Mouse (Mus musculus) CD8-positive naive resting alpha-beta T cell, adult 2 months (primary cell): ENCODE results near the gene A630095E13Rik.
"Not testable (repeated sequence)": the region's sequence is repeated elsewhere in the genome, so short reads cannot be mapped to it uniquely, and the experiment has no call there.

Experiments used
- DNase-seq, 2 experiments: peaks; one replicate each; pipeline ENCODE4 v3.0.0; 2022; ENCODE audit warnings: low read depth in 2 of 2, low spot score in 2 of 2

Gene A630095E13Rik

DNA sequence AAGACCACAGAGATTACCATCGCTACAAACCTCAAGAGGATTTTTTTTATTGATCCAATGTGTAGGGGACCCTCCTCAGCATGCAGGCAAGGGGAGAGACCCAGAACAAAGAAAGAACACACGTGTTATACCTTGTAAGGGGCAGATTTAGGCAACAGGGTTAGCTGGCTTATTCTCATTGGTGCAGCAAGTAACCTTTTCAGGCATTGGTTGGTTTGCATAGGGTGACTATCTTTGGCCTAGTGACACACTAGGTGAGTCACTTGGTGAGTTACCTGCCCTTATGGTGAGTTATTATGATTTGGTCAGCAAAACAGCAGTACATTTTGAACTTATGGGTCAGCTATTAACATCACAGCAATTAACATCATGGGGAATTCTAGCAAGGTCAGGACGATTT, at the start of gene A630095E13Rik:
Gene A630095E13Rik (minus strand): TSS at position 101 of the 400 bp plus-strand sequence.
- not testable (repeated sequence) for DNase-seq

DNA sequence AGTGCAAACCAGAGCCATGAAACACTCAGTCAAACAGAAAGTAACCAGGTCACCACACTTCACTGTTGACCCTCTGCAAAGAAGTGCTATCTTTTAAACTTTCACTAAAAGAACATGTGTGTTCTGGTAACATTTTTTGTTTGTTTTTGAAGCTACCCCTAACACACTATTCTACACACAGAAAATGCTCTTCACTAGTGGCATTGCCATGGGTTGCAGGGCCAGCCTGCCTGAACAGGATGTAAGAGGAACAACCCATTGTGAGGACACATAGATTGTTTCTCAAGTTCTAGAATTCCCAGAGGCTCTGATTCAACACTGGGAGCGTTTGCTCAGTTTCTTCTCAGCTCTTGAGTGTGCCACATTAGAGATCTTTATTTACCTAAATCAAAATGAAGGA, 49.7 kb upstream of the A630095E13Rik start, which contains the start of gene Acrv1:
Gene Acrv1 (plus strand): TSS at position 301 of the 400 bp plus-strand sequence.
- no peak for DNase-seq

DNA sequence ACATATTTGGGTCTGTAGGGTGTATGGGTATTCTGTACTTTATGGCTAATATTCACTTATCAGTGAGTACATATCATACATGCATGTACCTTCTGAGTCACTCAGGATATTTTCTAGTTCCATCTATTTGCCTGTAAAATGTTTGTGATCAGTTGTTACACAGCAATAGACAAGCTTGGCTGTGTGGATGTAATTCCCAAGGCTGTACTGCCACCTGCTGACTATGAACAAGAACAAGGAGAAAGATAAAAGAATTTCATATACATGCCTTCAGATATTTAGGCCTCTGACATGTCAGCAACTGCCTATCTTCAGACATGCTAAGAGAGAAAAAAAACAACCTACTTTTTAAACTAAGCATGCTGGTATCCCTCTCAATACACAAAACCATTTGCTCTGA, 44.2 kb upstream of the A630095E13Rik start:
- no peak for DNase-seq

DNA sequence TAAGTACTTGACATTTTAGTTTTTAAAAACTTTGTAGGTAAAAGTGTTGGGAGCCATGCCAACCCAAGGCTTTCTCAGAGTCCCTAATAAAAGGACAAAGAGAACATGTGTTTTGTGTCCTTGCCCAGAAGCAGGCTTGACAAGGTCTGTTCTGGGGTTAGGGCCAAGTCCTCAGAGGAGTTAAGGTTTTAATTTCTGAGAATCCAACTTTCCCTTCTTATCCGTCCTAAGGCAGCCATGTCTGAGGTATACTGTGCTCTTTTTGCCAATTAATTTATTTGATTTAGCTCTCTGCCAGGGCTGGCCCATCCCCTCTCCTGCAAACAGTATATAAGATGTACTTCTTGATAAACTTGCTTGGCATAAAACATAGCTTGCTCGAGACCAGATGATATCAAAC, 38.2 kb upstream of the A630095E13Rik start:
- no peak for DNase-seq
